Comparison of ENCODE assay signal across 29 mouse cellular contexts in genomic region chr13:51121966-51122365, GRCm38 (mm10). TPM values are rescaled to one million over a fixed set of nuclear protein-coding genes. Genes with fewer than 3 reads are reported as not detected.
DNase-seq lines count a peak whose midpoint lies in the region; ATAC-seq and TF ChIP-seq lines count a peak whose summit lies in the region.
"Had no signal": no experiment of that assay in that cellular context is flagged by ENCODE, and none has a peak within 500 bp of the region (broad histone marks: within the 10 kb centered on the region; RNA-seq: fewer than 3 reads in every experiment).

No protein-coding gene starts in this region.

- H3K27me3 ChIP-seq in heart, embryonic 13.5 days (replicated peaks): no peaks in the 10 kb centered on the region
- H3K27me3 ChIP-seq in limb, embryonic 12.5 days: no peaks in the 10 kb centered on the region
- H3K27me3 ChIP-seq in limb, embryonic 10.5 days (ENCODE audit: low read depth, poor library complexity, severe bottlenecking): no peaks in the 10 kb centered on the region
- no peaks in the 10 kb centered on the region for H3K27me3 ChIP-seq in ES-Bruce4 (ENCODE audit: control insufficient read depth, insufficient read depth, low read length, poor library complexity, severe bottlenecking)
- H3K27me3 ChIP-seq in hindbrain, embryonic 10.5 days (ENCODE audit: insufficient read depth, poor library complexity, severe bottlenecking): no peaks in the 10 kb centered on the region
- H3K27me3 ChIP-seq: CH12.LX; embryonic facial prominence, embryonic 12.5 days; forebrain, embryonic 12.5 days; hindbrain, embryonic 13.5 days; liver, embryonic 15.5 days; lung, embryonic 15.5 days had no signal

- WGBS in heart, embryonic 13.5 days: 12% methylated on average over 1 of the region's 1 CpGs
- WGBS in limb, embryonic 12.5 days: 53% methylated on average over 1 of the region's 1 CpGs
- WGBS in limb, embryonic 10.5 days: 53% methylated on average over 1 of the region's 1 CpGs
- WGBS in hindbrain, embryonic 10.5 days: 31% methylated on average over 1 of the region's 1 CpGs

- H3K27ac ChIP-seq in heart, embryonic 13.5 days (replicated peaks): peak overlapping the region; percentile 45; the same call in 1 of the 2 replicates
- peak overlapping the region; percentile 41; the same call in 1 of the 2 replicates for H3K27ac ChIP-seq in limb, embryonic 12.5 days
- no peak overlapping the region for H3K27ac ChIP-seq in limb, embryonic 10.5 days
- H3K27ac ChIP-seq in ES-Bruce4 (ENCODE audit: insufficient read depth, low read length): peak overlapping the region; percentile 87
- H3K27ac ChIP-seq in hindbrain, embryonic 10.5 days: no peak overlapping the region
- H3K27ac ChIP-seq: embryonic facial prominence, embryonic 12.5 days; forebrain, embryonic 12.5 days; gastrocnemius, adult 2 months; hindbrain, embryonic 13.5 days; liver, embryonic 15.5 days; lung, embryonic 15.5 days; midbrain, embryonic 10.5 days; stomach, postnatal 0 days had no signal

- H3K9me3 ChIP-seq in heart, embryonic 13.5 days: no peaks in the 10 kb centered on the region
- H3K9me3 ChIP-seq in limb, embryonic 12.5 days: no peaks in the 10 kb centered on the region
- H3K9me3 ChIP-seq in limb, embryonic 10.5 days (replicated peaks): no peaks in the 10 kb centered on the region
- no peaks in the 10 kb centered on the region for H3K9me3 ChIP-seq in ES-Bruce4 (replicated peaks; ENCODE audit: control insufficient read depth, insufficient read depth, low read length, poor library complexity, severe bottlenecking)
- H3K9me3 ChIP-seq in hindbrain, embryonic 10.5 days: no peaks in the 10 kb centered on the region
- H3K9me3 ChIP-seq: embryonic facial prominence, embryonic 12.5 days; forebrain, embryonic 12.5 days; hindbrain, embryonic 13.5 days; liver, embryonic 15.5 days; lung, embryonic 15.5 days; midbrain, embryonic 10.5 days had no signal

- no peak overlapping the region for H3K4me2 ChIP-seq in heart, embryonic 13.5 days
- no peak overlapping the region for H3K4me2 ChIP-seq in limb, embryonic 12.5 days
- H3K4me2 ChIP-seq: embryonic facial prominence, embryonic 12.5 days; forebrain, embryonic 12.5 days; hindbrain, embryonic 13.5 days; liver, embryonic 15.5 days; lung, embryonic 15.5 days had no signal

- no peak for TF ChIP-seq CTCF in ES-Bruce4 (IDR thresholded peaks at IDR 0.05; ENCODE audit: low read depth, low read length)

- ATAC-seq in heart, embryonic 13.5 days (ENCODE audit: extremely low read depth, insufficient number of reproducible peaks, low FRiP score, low TSS enrichment): no peak
- no peak for ATAC-seq in limb, embryonic 12.5 days (ENCODE audit: insufficient number of reproducible peaks, insufficient read depth, low FRiP score, low TSS enrichment, low read depth)

- TF ChIP-seq EP300 in ES-Bruce4 (IDR thresholded peaks at IDR 0.05; ENCODE audit: insufficient read depth, low read depth, low read length): peak; percentile 59; the same call in 1 of the 2 replicates

- no peak for TF ChIP-seq POLR2A in ES-Bruce4 (IDR thresholded peaks at IDR 0.05; ENCODE audit: insufficient read depth, low read length)

- intact Hi-C loops in heart, postnatal 36 days (cut with DNase I): no loop called here

- H3K9ac ChIP-seq in heart, embryonic 13.5 days: peak overlapping the region; percentile 54; the same call in 1 of the 2 replicates
- no peak overlapping the region for H3K9ac ChIP-seq in limb, embryonic 12.5 days (replicated peaks)
- no peak overlapping the region for H3K9ac ChIP-seq in ES-Bruce4 (ENCODE audit: low read depth, poor library complexity, severe bottlenecking)
- H3K9ac ChIP-seq: embryonic facial prominence, embryonic 12.5 days; forebrain, embryonic 12.5 days; hindbrain, embryonic 13.5 days; liver, embryonic 15.5 days; lung, embryonic 15.5 days had no signal

- peaks cover 21% of the 10 kb centered on the region for H3K36me3 ChIP-seq in heart, embryonic 13.5 days
- peaks cover 36% of the 10 kb centered on the region for H3K36me3 ChIP-seq in limb, embryonic 12.5 days
- H3K36me3 ChIP-seq in limb, embryonic 10.5 days: peaks cover 42% of the 10 kb centered on the region
- 0 out of 2 replicates have a peak, but pooled peaks cover 4% of the 10 kb centered on the region for H3K36me3 ChIP-seq in ES-Bruce4 (ENCODE audit: control insufficient read depth, insufficient read depth, low read length, poor library complexity, severe bottlenecking)
- H3K36me3 ChIP-seq in hindbrain, embryonic 10.5 days: peaks cover 44% of the 10 kb centered on the region

- H3K4me3 ChIP-seq in heart, embryonic 13.5 days: no peak overlapping the region
- H3K4me3 ChIP-seq in limb, embryonic 12.5 days (replicated peaks): no peak overlapping the region
- no peak overlapping the region for H3K4me3 ChIP-seq in limb, embryonic 10.5 days
- no peak overlapping the region for H3K4me3 ChIP-seq in ES-Bruce4 (ENCODE audit: low read depth, low read length)
- H3K4me3 ChIP-seq in hindbrain, embryonic 10.5 days: no peak overlapping the region
- H3K4me3 ChIP-seq: embryonic facial prominence, embryonic 12.5 days; erythroblast, embryonic 14.5 days; forebrain, embryonic 12.5 days; gastrocnemius, adult 2 months; hindbrain, embryonic 13.5 days; liver, embryonic 15.5 days; lung, embryonic 15.5 days; midbrain, embryonic 10.5 days had no signal

- DNase-seq in heart, postnatal 36 days: no peak
- no peak for DNase-seq in limb, embryonic 10.5 days (ENCODE audit: low spot score)
- peak; percentile 73 for DNase-seq in ZHBTc4 (ENCODE audit: low read depth, low spot score)
- no peak for DNase-seq in hindbrain, embryonic 10.5 days (ENCODE audit: low spot score)
- no peak for DNase-seq in urinary bladder, adult 18-20 months (ENCODE audit: low spot score in 2 of 2)
- DNase-seq: adrenal gland, adult 8-10 months; B cell, adult 2 months; cerebellum, adult 11-12 months; cerebellum, postnatal 10 days; gastrocnemius, adult 2 months; heart, postnatal 10 days; kidney, adult 8-10 months; kidney, postnatal 14 days; liver; lung, postnatal 36 days; right cerebral cortex, postnatal 14 days; thymus, adult 2 months had no signal

- peaks cover 96% of the 10 kb centered on the region for H3K4me1 ChIP-seq in heart, embryonic 13.5 days
- H3K4me1 ChIP-seq in limb, embryonic 12.5 days (replicated peaks): peaks cover 62% of the 10 kb centered on the region
- peaks cover 39% of the 10 kb centered on the region for H3K4me1 ChIP-seq in limb, embryonic 10.5 days
- H3K4me1 ChIP-seq in ES-Bruce4 (ENCODE audit: control insufficient read depth, insufficient read depth, low read length): peaks cover 9% of the 10 kb centered on the region
- peaks cover 54% of the 10 kb centered on the region for H3K4me1 ChIP-seq in hindbrain, embryonic 10.5 days (replicated peaks)

RNA-seq across cellular contexts. Expression of gene Spin1, which starts 21.3 kb away (rescaled TPM):
- 46.9 and 49.9 TPM in 2 replicates for polyA plus RNA-seq in heart, embryonic 13.5 days (2015; fragmentation: Nextera tagmentation; extraction: Ambion mirVana)
- 10 to 100 TPM; 32.6 TPM for total RNA-seq in heart, postnatal 36 days (2021)
- 142 and 146 TPM in 2 replicates for polyA plus RNA-seq in limb, embryonic 12.5 days (2016; fragmentation: Nextera tagmentation; extraction: Ambion mirVana)
- 91.7 and 127 TPM in 2 replicates for polyA plus RNA-seq in limb, embryonic 10.5 days (2016; fragmentation: Nextera tagmentation; extraction: Ambion mirVana)
- polyA plus RNA-seq in ES-Bruce4 (2011; ENCODE audit: insufficient read depth, insufficient read length, low read depth, missing spikeins): 72.0 and 72.3 TPM in 2 replicates
- polyA plus RNA-seq in hindbrain, embryonic 10.5 days (2016; fragmentation: Nextera tagmentation; extraction: Ambion mirVana): 75.3 and 76.4 TPM in 2 replicates

RNA-seq across cellular contexts. Expression of gene Nxnl2, which starts 48.9 kb away (rescaled TPM):
- 1.4 and 1.5 TPM in 2 replicates for polyA plus RNA-seq in heart, embryonic 13.5 days (2015; fragmentation: Nextera tagmentation; extraction: Ambion mirVana)
- under 1 TPM; 0.64 to 0.84 TPM for total RNA-seq in heart, postnatal 36 days (2021)
- polyA plus RNA-seq in limb, embryonic 12.5 days (2016; fragmentation: Nextera tagmentation; extraction: Ambion mirVana): 9.4 and 9.5 TPM in 2 replicates
- polyA plus RNA-seq in limb, embryonic 10.5 days (2016; fragmentation: Nextera tagmentation; extraction: Ambion mirVana): 0.75 and 2.0 TPM in 2 replicates
- polyA plus RNA-seq in ES-Bruce4 (2011; ENCODE audit: insufficient read depth, insufficient read length, low read depth, missing spikeins): 2.4 and 2.6 TPM in 2 replicates
- 0.30 and 0.73 TPM in 2 replicates for polyA plus RNA-seq in hindbrain, embryonic 10.5 days (2016; fragmentation: Nextera tagmentation; extraction: Ambion mirVana)
- polyA plus RNA-seq: erythroblast, embryonic 14.5 days had no signal

Comparison
In these comparisons a context has a peak if more than half of its experiments do, and no peak if none do; other contexts are left out.
1. H3K27ac ChIP-seq: peak in heart, embryonic 13.5 days (single experiment), limb, embryonic 12.5 days (single experiment) and ES-Bruce4 (single experiment); none in limb, embryonic 10.5 days (single experiment) and hindbrain, embryonic 10.5 days (single experiment).